Mouse (Mus musculus) intestine, embryonic 14.5 days (tissue): ENCODE results near the gene Mdm4. TPM values are rescaled to one million over a fixed set of nuclear protein-coding genes. Genes with fewer than 3 reads are reported as not detected.

Experiments used
- ATAC-seq: fragments of 200-750 bp; cut with Nextera tagmentation; replicated peaks from 2 replicates; pipeline ENCODE4 v1.8.0; 2017; ENCODE audit warnings: low read depth, moderate number of reproducible peaks, moderate TSS enrichment, moderate library complexity; ENCODE audit not compliant: low FRiP score, low TSS enrichment
- DNase-seq: peaks from one replicate; pipeline ENCODE4 v3.0.0-alpha.2; 2018; ENCODE audit warnings: low spot score
- H3K27ac ChIP-seq: fragments of 300-500 bp; sonication (generic); 2 replicates; pipeline ENCODE4 v1.5.1; 2014; ENCODE audit warnings: low read depth, mild to moderate bottlenecking, control low read depth
- H3K27me3 ChIP-seq: fragments of 300-500 bp; sonication (generic); replicated peaks from 2 replicates; pipeline ENCODE4 v1.6.1; 2014; ENCODE audit warnings: low read length, control low read depth; ENCODE audit not compliant: control insufficient read depth, insufficient read depth
- H3K36me3 ChIP-seq: fragments of 300-500 bp; sonication (generic); 2 replicates; pipeline ENCODE4 v1.6.1; 2014; ENCODE audit warnings: low read length, control low read depth; ENCODE audit not compliant: control insufficient read depth, insufficient read depth
- H3K4me1 ChIP-seq: fragments of 300-500 bp; sonication (generic); replicated peaks from 2 replicates; pipeline ENCODE4 v1.6.1; 2014; ENCODE audit warnings: low read length, control low read depth, mixed read lengths; ENCODE audit not compliant: control insufficient read depth, insufficient read depth
- H3K4me2 ChIP-seq: fragments of 300-500 bp; sonication (generic); 2 replicates; pipeline ENCODE4 v1.6.1; 2014; ENCODE audit warnings: low read length
- H3K4me3 ChIP-seq: fragments of 300-500 bp; sonication (generic); 2 replicates; pipeline ENCODE4 v1.5.1; 2014; ENCODE audit warnings: low read depth, low read length, control low read depth, mixed read lengths
- H3K9ac ChIP-seq: fragments of 300-500 bp; sonication (generic); 2 replicates; pipeline ENCODE4 v1.6.1; 2014; ENCODE audit warnings: mild to moderate bottlenecking, low read length
- H3K9me3 ChIP-seq: fragments of 300-500 bp; sonication (generic); 2 replicates; pipeline ENCODE4 v1.6.1; 2016; ENCODE audit warnings: low read length, control low read depth; ENCODE audit not compliant: control insufficient read depth
- WGBS: fragments of 180-500 bp; shearing (Covaris S2); extraction: QIAGEN DNeasy Blood & Tissue Kit; methylation state at CpG from one replicate; pipeline ENCODE4 v1.1.7; 2014; 5-methylcytosine and 5-hydroxymethylcytosine counted together
- microRNA-seq: library from miRNA; unstranded; fragments of <30 nt; microRNA quantifications from one replicate; pipeline ENCODE4, GENCODE M21; 2016
- polyA plus RNA-seq: library from polyadenylated mRNA; unstranded; fragments of >200 nt; fragmentation: Nextera tagmentation; extraction: Ambion mirVana; gene quantifications from 2 replicates; pipeline ENCODE4 v1.2.1, GENCODE M21; 2014

Gene Mdm4
- polyA plus RNA-seq, 1 experiment from 2014 or later = 49.7 TPM

- H3K9ac ChIP-seq = no peak overlapping the region
- no peak overlapping the region for H3K4me2 ChIP-seq
- H3K27me3 ChIP-seq = no peaks in the 10 kb centered on the region
- no peaks in the 10 kb centered on the region for H3K4me1 ChIP-seq
- H3K27ac ChIP-seq = no peak overlapping the region
- WGBS = 54% methylated on average over 6 of the region's 6 CpGs
- no peak overlapping the region for H3K4me3 ChIP-seq
- no peaks in the 10 kb centered on the region for H3K9me3 ChIP-seq
- H3K36me3 ChIP-seq = no peaks in the 10 kb centered on the region
- DNase-seq = no peak
- ATAC-seq = no peak
These were observed 114.4 kb downstream of the Mdm4 start for GRCm38 (mm10) chr1:132915849-132916493.

- ATAC-seq = no peak; the same call in 1 of the 2 replicates
- H3K36me3 ChIP-seq = no peaks in the 10 kb centered on the region
- WGBS = 70% methylated on average over 11 of the region's 11 CpGs
These were observed 119.8 kb downstream of the Mdm4 start for GRCm38 (mm10) chr1:132910414-132911041.

GRCm38 (mm10) chr1:132909951-132910350 lies 120.4 kb downstream of the Mdm4 start:
- ATAC-seq (no peak; the same call in 1 of the 2 replicates), DNase-seq (no peak)
- Histone ChIP-seq H3K4me3 (no peak overlapping the region), H3K36me3 (no peaks in the 10 kb centered on the region), H3K27me3 (no peaks in the 10 kb centered on the region), H3K4me2 (no peak overlapping the region), H3K9ac (no peak overlapping the region), H3K4me1 (no peaks in the 10 kb centered on the region), H3K27ac (no peak overlapping the region), H3K9me3 (no peaks in the 10 kb centered on the region)
- 70% methylated on average over 1 of the region's 1 CpGs for WGBS

More at GRCm38 (mm10) chr1:132910414-132911041, 119.8 kb downstream of the Mdm4 start:
- no peaks in the 10 kb centered on the region for H3K9me3 ChIP-seq
- no peak overlapping the region for H3K9ac ChIP-seq
- no peak overlapping the region for H3K4me2 ChIP-seq
- no peak overlapping the region for H3K4me3 ChIP-seq
- H3K4me1 ChIP-seq = no peaks in the 10 kb centered on the region
- DNase-seq = no peak
- no peak overlapping the region for H3K27ac ChIP-seq
- H3K27me3 ChIP-seq = no peaks in the 10 kb centered on the region

Small RNA genes lying within 50 kb of the gene (microRNA-seq; reads per million reads assigned to microRNA genes)
- not detected for gene Gm44300

Other genes with a start within 250 kb of the Mdm4 start
- 4.4 and 4.9 TPM in 2 replicates for gene Lrrn2, start 150.3 kb downstream of the Mdm4 start, polyA plus RNA-seq
- 9.8 and 11.4 TPM in 2 replicates for gene Pik3c2b, start 15.1 kb upstream of the Mdm4 start, polyA plus RNA-seq
- gene Ppp1r15b, start 100.6 kb upstream of the Mdm4 start, polyA plus RNA-seq = 50.6 and 54.4 TPM in 2 replicates
- gene Plekha6, start 133.6 kb upstream of the Mdm4 start, polyA plus RNA-seq = 15.9 TPM in 2 replicates